Mouse (Mus musculus): ENCODE results near the gene Fbn1.

DNA sequence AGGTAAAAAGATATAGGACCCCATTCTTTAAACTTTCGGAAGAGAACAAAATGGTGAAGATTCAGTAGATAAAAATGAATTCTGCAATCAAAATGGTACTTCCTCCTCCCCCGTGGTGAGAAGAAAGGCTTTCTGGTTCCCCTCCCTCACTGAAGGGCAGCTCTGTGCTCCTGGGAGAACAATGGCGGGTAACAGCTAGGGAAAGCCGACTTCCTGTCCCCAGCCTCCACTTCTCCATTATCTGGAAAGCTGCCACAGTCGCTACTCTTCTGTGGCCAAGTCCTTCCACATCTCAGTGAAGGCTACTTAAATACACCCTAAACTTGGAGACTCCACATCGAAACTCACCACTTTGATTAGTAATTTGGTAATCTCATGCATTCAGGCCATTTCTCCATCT is 43.8 kb downstream of the Fbn1 start:
- TF ChIP-seq KAT2A (IDR thresholded peaks at IDR 0.05; ENCODE audit: insufficient replicate concordance, low read length) (no peak), POLR2A (IDR thresholded peaks at IDR 0.05; ENCODE audit: low read depth, low read length) (no peak), CHD1 (IDR thresholded peaks at IDR 0.05; ENCODE audit: low read depth, low read length) (no peak), USF1 (IDR thresholded peaks at IDR 0.05; ENCODE audit: low read depth, low read length) (no peak), CTCF (conservative IDR thresholded peaks at IDR 0.05 in 1 of 2, IDR thresholded peaks at IDR 0.05 in 1 of 2; ENCODE audit: low read depth in 2 of 2, low read length in 2 of 2) (no peak), ZMIZ1 (IDR thresholded peaks at IDR 0.05; ENCODE audit: low read depth, low read length) (no peak), EP300 (IDR thresholded peaks at IDR 0.05; ENCODE audit: low read length) (no peak), MAFK (IDR thresholded peaks at IDR 0.05; ENCODE audit: insufficient replicate concordance, low read length) (no peak)
